Mouse (Mus musculus) intestine, postnatal 0 days (tissue): Measurements from ENCODE around the gene Vsig10l. TPM values are rescaled to one million over a fixed set of nuclear protein-coding genes. Genes with fewer than 3 reads are reported as not detected.

Experiments
- ATAC-seq: fragments of 200-750 bp; cut with Nextera tagmentation; 2 replicates; pipeline ENCODE4 v1.8.0; 2017; ENCODE audit warnings: mild to moderate bottlenecking, moderate TSS enrichment, moderate library complexity
- H3K27ac ChIP-seq: fragments of 300-500 bp; sonication (generic); 2 replicates; pipeline ENCODE4 v1.5.1; 2014; ENCODE audit warnings: mild to moderate bottlenecking, low read depth, low read length, moderate library complexity
- H3K27me3 ChIP-seq: fragments of 300-500 bp; sonication (generic); replicated peaks from 2 replicates; pipeline ENCODE4 v1.6.1; 2014; ENCODE audit warnings: low read length, mixed read lengths; ENCODE audit not compliant: control insufficient read depth, insufficient read depth
- H3K36me3 ChIP-seq: fragments of 300-500 bp; sonication (generic); 2 replicates; pipeline ENCODE4 v1.6.1; 2014; ENCODE audit warnings: mild to moderate bottlenecking, moderate library complexity; ENCODE audit not compliant: control insufficient read depth, insufficient read depth
- H3K4me1 ChIP-seq: fragments of 300-500 bp; sonication (generic); replicated peaks from 2 replicates; pipeline ENCODE4 v1.6.1; 2014; ENCODE audit warnings: antibody characterized with exemption, low read length, mixed read lengths; ENCODE audit not compliant: control insufficient read depth, insufficient read depth
- H3K4me2 ChIP-seq: fragments of 300-500 bp; sonication (generic); replicated peaks from 2 replicates; pipeline ENCODE4 v1.6.1; 2014; ENCODE audit warnings: low read depth, mild to moderate bottlenecking, moderate library complexity
- H3K4me3 ChIP-seq: fragments of 300-500 bp; sonication (generic); 2 replicates; pipeline ENCODE4 v1.5.1; 2014; ENCODE audit warnings: low read depth, low read length
- H3K9ac ChIP-seq: fragments of 300-500 bp; sonication (generic); 2 replicates; pipeline ENCODE4 v1.6.1; 2014; ENCODE audit warnings: mild to moderate bottlenecking, low read depth, low read length
- H3K9me3 ChIP-seq: fragments of 300-500 bp; sonication (generic); 2 replicates; pipeline ENCODE4 v1.6.1; 2016; ENCODE audit warnings: mixed run types; ENCODE audit not compliant: control insufficient read depth
- CTCF ChIP-seq: sonication (generic); IDR thresholded peaks from 2 replicates; pipeline ENCODE4 v1.5.1; 2016; ENCODE audit warnings: low read depth, mild to moderate bottlenecking, control low read depth, antibody characterized with exemption, moderate library complexity
- WGBS: fragments of 180-500 bp; shearing (Covaris S2); extraction: QIAGEN DNeasy Blood & Tissue Kit; methylation state at CpG from one replicate; pipeline ENCODE4 v1.1.7; 2014; 5-methylcytosine and 5-hydroxymethylcytosine counted together
- polyA plus RNA-seq: library from polyadenylated mRNA; unstranded; fragments of >200 nt; fragmentation: Nextera tagmentation; extraction: Ambion mirVana; gene quantifications from 2 replicates; pipeline ENCODE4 v1.2.1, GENCODE M21; 2015

The Vsig10l gene
- polyA plus RNA-seq, 1 experiment from 2014 or later = 5.3 TPM

DNA sequence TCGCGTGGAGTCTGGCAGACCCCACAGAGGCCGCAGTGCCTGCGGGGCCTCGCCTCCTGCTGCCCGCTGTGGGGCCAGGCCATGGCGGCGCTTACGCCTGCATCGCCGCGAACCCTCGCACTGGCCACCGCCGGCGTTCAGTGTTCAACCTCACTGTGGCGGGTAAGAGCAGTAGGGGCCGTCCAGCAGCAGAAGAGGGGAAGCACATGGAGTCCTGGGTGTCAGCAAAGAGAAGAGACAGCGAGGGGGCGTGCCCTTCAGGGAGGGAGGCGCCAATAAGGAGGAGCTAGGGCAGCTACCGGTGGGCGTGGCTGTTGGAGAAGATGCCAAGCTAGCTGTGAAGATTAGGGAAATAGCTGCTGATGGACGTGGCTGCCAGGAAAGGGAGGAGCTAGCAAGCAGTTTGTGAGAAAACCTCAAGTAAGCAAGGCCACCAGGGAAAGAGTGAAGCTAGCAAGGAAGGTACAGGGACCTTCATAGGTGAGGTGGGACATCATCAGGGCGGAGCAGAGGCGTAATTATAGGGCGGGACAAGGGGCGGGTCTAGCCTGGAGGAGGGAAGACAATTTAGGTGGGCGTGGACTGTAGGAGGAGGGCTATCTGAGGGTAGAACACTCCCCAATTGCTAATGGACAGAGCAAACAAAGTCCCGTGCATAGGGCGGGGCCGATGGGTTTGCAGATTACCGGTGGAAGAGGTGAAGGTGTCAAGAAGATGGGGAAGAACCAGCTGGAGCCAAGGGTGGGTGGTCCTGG, 2.6 kb downstream of the Vsig10l start:
- H3K27me3 ChIP-seq = no peaks in the 10 kb centered on the region
- H3K9ac ChIP-seq = peak overlapping the region; percentile 51
- peak; percentile 62 for TF ChIP-seq CTCF
- peak overlapping the region; percentile 97 for H3K4me2 ChIP-seq
- H3K27ac ChIP-seq = no peak overlapping the region; the same call in 1 of the 2 replicates
- no peaks in the 10 kb centered on the region; the same call in 1 of the 2 replicates for H3K36me3 ChIP-seq
- WGBS = 1% methylated on average over 33 of the region's 33 CpGs
- no peaks in the 10 kb centered on the region for H3K9me3 ChIP-seq
- peak overlapping the region; percentile 51 for H3K4me3 ChIP-seq
- no peaks in the 10 kb centered on the region for H3K4me1 ChIP-seq
- ATAC-seq = peak; percentile 83

DNA sequence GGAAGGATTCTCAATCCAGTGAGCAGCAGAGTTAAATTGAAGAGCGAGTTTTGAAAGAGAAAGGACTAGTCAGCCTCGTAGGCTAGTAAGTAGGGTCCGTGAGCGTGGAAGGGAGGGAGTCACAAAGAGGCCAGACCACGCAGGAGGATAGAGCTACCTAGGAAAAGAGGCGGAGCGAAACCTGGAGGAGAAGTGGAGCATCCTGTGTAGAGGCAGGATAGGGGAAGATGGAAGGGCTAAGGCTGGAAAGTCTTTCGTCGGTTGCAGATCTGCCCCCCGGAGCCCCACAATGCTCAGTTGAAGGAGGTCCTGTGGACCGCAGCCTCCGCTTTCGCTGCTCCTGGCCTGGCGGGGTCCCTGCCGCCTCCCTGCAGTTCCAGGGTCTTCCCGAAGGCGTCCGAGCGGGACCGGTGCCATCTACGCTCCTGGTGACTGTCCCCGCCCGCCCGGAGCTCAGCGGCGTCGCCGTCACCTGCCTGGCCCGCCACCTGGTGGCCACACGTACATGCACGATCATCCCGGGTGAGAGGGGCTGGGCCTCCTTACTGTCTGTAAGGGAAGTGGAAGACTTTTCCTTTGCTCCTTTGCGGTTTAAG, 3.2 kb downstream of the Vsig10l start:
- peak overlapping the region; percentile 97 for H3K4me2 ChIP-seq
- no peaks in the 10 kb centered on the region for H3K9me3 ChIP-seq
- H3K27me3 ChIP-seq = no peaks in the 10 kb centered on the region
- peak overlapping the region; percentile 51 for H3K4me3 ChIP-seq
- WGBS = 2% methylated on average over 33 of the region's 33 CpGs
- ATAC-seq = peak; percentile 74
- H3K27ac ChIP-seq = no peak overlapping the region
- H3K4me1 ChIP-seq = no peaks in the 10 kb centered on the region
- H3K9ac ChIP-seq = peak overlapping the region; percentile 28
- peak; percentile 98 for TF ChIP-seq CTCF
- H3K36me3 ChIP-seq = no peaks in the 10 kb centered on the region; the same call in 1 of the 2 replicates

DNA sequence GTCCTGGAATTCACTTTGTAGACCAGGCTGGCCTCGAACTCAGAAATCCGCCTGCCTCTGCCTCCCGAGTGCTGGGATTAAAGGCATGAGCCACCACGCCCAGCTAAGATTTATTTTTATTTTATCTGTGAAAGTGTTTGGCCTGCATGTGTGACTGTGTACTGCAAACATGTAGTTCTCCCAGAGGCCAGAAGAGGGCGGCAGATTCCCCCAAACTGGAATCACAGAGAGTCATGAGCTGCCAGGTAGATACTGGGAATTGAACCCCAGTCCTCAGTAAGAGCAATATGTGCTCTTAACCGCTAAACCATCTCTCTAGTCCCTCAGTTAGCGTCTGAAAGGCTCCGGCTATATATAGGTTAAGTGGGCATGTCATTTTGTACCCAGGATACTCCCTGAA, 7.4 kb downstream of the Vsig10l start:
- Histone ChIP-seq H3K4me3 (no peak overlapping the region), H3K4me2 (no peak overlapping the region), H3K27ac (no peak overlapping the region), H3K9me3 (no peaks in the 10 kb centered on the region), H3K36me3 (no peaks in the 10 kb centered on the region; the same call in 1 of the 2 replicates), H3K4me1 (no peaks in the 10 kb centered on the region), H3K27me3 (no peaks in the 10 kb centered on the region), H3K9ac (no peak overlapping the region)
- ATAC-seq = no peak
- peak; percentile 73 for TF ChIP-seq CTCF
- WGBS = 49% methylated on average over 8 of the region's 8 CpGs

- TF ChIP-seq CTCF = peak; percentile 42; the same call in 1 of the 2 replicates
- Histone ChIP-seq H3K4me1 (no peaks in the 10 kb centered on the region), H3K27ac (no peak overlapping the region), H3K9me3 (no peaks in the 10 kb centered on the region), H3K4me3 (no peak overlapping the region), H3K27me3 (peaks cover 23% of the 10 kb centered on the region), H3K4me2 (no peak overlapping the region), H3K36me3 (no peaks in the 10 kb centered on the region; the same call in 1 of the 2 replicates), H3K9ac (no peak overlapping the region)
- peak; percentile 48; the same call in 1 of the 2 replicates for ATAC-seq
- WGBS = 12% methylated on average over 23 of the region's 23 CpGs
These were observed 12.8 kb downstream of the Vsig10l start for GRCm38 (mm10) chr7:43475706-43476105.

GRCm38 (mm10) chr7:43476376-43476775, 13.4 kb downstream of the Vsig10l start:
- 14% methylated on average over 13 of the region's 13 CpGs for WGBS
- ATAC-seq = no peak
- H3K27me3 ChIP-seq = peaks cover 23% of the 10 kb centered on the region
- H3K4me3 ChIP-seq = no peak overlapping the region
- H3K36me3 ChIP-seq = no peaks in the 10 kb centered on the region
- no peak overlapping the region for H3K4me2 ChIP-seq
- H3K9ac ChIP-seq = no peak overlapping the region
- H3K27ac ChIP-seq = no peak overlapping the region
- TF ChIP-seq CTCF = no peak
- H3K4me1 ChIP-seq = no peaks in the 10 kb centered on the region
- H3K9me3 ChIP-seq = no peaks in the 10 kb centered on the region

GRCm38 (mm10) chr7:43481191-43481590, 18.2 kb downstream of the Vsig10l start:
- H3K4me1 ChIP-seq = no peaks in the 10 kb centered on the region
- no peak overlapping the region for H3K4me3 ChIP-seq
- no peak overlapping the region for H3K27ac ChIP-seq
- H3K9me3 ChIP-seq = no peaks in the 10 kb centered on the region
- no peaks in the 10 kb centered on the region for H3K36me3 ChIP-seq
- ATAC-seq = no peak
- no peak for TF ChIP-seq CTCF
- no peak overlapping the region for H3K4me2 ChIP-seq
- 76% methylated on average over 3 of the region's 3 CpGs for WGBS
- peaks cover 16% of the 10 kb centered on the region for H3K27me3 ChIP-seq
- no peak overlapping the region for H3K9ac ChIP-seq
